Mouse (Mus musculus): ENCODE data around the gene Fpgs.

The Fpgs gene

DNA sequence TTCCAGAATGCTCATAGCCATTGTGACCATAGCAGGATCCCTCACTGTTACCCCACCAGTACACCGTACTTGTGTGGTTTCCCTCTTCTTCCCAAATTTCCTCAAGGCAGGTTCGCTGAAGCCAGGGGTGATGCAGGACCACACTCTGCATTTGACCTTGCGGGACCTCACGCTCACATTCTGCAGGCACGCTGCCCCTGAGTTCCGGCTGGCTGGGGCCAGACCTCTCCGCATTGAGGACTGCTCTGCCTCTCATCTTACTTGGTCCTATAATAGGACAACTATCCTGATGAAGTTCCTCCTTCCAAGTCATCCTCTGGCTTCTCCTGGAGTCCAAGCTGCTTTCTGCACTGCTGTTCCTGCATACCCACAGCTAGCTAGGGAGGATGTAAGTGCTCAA, 67.3 kb downstream of the Fpgs start:
- DNase-seq (ENCODE audit: low read depth): no peak

GRCm38 (mm10) chr2:32634277-32635105, 69.5 kb downstream of the Fpgs start:
- DNase-seq (ENCODE audit: low read depth): no peak

GRCm38 (mm10) chr2:32633660-32634059, 70.3 kb downstream of the Fpgs start:
- DNase-seq (ENCODE audit: low read depth): no peak

Measured in fibroblast of lung, adult 2 months (primary cell).